Mouse (Mus musculus) embryo, embryonic 9.5 days (tissue): ENCODE data around the gene Erbb2.

Experiments used
- DNase-seq: peaks from one replicate; pipeline ENCODE4 v3.0.0-alpha.2; 2017; ENCODE audit errors: extremely low spot score

The Erbb2 gene

DNA sequence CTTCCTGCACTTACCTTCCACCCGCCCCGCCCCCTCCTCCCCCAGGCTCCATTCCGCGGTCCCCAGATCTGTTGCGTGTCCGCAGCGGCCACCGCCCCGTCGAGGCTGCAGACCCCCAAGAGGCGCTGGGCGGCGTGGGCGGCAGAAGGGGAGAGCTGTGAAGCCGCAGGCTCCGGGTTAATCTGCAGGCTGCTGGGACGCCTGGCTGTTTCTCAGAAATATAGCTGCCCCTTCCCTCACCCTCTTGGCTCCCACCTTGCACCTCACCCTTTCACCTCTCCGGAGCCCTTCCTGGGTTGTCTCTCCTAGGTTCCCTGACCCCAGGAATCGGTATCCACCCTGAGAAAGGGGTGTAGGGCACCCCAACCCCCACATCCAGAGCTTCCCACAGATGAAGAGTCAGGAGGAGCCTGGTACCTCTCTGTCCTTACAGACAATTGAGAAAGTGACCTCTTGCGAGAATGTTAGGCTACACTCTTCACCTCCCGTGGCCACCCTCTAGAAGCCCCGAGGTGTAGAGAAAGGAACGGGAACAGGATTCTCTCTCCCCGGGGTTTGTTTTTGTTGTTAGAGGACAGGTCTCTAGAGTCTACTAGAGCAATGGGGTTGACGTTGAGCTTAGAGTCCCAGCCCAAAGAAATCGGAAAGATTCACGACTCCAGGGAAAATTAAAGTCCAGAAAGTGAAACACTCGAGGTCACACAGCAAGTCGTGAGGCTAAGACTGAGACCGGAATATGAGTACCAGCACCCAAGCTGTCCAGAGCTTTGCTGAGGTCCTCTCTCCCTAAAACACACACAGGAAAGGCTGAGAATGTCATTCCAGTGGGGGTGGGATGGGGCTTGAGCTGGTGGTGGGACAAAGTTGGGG lies 46.1 kb downstream of the Erbb2 start:
- no peak for DNase-seq

DNA sequence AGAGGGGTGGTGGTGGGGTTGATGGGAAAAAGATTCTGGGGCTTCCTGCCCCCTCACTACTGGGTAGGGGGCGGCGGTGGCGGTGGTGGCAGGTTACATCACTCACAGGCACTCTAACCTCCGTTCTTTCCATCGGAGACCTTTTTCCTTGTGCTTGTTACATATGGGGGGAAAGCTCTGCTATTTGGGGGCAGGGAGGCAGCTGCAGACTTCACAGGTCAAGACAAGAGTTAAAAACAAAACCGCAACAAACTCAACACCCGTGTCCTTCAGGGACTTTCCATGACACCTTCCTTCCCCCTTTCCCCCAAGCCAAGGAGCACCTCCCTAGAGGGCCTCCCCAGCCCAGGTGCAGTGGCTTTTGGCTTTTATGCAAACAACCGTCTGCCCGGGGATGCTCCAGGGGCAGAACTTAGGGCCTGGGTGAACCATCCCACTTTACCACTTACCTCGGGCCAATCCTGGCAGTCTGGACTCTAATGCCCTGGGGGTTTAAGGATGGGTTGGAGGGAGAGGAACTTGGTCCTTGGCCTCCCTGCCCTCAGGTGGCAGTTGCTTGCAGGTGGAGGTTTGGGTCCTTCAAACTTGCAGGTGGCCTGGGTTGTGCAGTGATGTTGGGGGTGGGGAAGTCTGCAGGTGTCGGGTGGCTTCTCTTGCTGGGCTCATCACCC lies 46.9 kb downstream of the Erbb2 start:
- no peak for DNase-seq

DNA sequence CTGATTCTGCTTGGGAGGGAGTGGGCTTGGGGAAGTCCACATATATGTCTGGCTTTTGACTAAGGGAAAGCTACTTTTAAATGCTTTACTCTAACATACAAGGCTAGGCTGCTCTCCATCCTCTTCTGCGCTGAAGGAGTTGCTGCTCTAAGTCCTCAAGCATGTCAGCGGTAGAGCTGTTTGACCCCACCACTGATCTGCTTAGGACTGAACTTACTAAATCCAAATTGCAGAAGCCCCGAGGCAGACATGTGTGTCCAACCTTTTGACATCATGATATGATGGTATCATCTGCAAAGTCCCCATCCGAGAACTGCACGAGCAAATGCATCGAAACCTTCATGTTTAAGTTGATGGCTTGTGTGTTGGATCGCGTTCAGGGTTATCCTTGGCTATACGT lies 47.6 kb downstream of the Erbb2 start:
- DNase-seq, result no peak

DNA sequence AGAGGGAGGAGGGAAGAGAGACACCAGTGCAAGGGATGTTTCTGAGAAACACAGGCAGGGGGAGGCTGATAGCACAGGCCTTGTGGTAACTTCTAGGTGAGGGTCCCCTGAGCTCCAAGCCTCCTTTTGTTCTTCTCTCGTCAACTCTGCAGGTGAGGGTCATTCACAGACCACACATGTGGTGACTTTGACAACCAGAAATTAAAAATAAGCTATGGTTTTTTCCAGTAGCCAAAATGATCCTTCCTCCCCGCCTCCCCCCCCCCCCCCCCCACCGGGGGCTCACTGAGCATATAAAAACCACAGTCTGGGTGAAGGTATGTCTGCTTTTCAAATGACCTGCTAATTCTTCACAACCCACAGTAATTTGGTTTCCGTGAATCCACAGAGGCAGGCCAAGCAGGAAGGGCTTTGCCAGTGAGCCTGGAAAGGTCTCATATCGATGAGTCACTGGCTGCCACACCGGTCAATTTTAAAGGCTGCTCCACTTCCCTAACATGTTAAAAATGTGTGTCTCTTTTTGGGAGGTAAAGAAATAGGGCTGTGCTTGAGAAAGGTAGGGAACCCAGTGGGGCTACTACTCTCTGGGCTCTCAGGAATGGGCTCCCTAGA lies 48.9 kb downstream of the Erbb2 start:
- DNase-seq, result no peak

DNA sequence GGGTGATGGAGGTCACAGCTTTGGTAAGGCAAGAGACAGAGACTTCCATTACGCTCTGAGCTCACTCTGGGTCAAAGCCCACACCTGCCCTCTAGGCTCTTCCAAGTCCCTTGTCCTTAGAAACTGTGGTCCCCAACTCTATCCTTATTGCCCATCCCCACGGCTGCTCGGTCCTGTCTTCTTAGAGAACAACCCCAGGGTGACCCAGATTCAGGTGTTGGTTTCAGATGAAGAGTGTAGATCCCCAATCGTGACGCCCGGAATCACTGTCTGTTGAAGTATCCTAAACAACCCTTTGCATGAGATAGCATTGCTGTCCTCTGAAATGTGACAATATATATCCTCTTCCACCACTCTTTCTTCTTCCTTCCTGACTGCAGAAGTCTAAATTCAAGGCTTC lies 50.0 kb downstream of the Erbb2 start:
- no peak for DNase-seq

DNA sequence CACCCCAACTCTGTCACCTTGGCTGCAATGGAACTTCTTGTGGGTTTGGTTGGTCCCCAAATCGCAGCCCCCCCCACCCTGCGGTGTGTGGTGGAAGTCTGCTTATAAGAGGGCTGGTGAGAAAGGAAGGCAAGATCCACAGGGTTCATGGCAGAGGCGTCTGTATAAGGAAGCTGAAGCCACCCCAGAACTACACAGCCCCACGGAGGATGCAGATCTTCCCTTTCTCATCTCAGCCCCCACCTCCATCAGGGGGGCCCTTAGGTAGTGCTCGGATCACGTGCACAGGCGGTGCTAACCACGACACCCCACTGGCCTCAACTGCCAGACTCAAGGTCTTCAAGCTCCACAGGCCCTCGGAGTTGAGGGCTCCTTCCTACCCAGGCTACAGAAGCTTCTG lies 51.6 kb downstream of the Erbb2 start:
- DNase-seq, result no peak

DNA sequence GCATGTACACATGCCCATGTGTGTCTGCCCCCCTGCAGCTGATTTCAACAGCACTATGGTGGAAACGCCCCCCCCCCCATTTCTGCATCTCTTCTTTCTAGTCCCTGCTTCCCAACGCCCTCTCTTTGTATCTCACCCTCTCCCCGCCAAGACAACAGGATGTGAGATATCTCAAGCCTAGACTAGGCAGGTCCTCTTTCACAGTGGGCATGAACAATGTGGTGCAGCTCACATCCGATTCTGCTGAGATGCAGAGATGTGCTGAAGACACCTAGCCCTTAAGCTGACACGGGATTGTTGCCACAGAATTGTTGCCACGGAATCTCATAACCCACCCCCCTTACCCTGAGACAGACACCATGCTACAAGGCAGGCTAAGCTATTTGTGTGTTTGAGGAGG lies 52.2 kb downstream of the Erbb2 start:
- no peak for DNase-seq

DNA sequence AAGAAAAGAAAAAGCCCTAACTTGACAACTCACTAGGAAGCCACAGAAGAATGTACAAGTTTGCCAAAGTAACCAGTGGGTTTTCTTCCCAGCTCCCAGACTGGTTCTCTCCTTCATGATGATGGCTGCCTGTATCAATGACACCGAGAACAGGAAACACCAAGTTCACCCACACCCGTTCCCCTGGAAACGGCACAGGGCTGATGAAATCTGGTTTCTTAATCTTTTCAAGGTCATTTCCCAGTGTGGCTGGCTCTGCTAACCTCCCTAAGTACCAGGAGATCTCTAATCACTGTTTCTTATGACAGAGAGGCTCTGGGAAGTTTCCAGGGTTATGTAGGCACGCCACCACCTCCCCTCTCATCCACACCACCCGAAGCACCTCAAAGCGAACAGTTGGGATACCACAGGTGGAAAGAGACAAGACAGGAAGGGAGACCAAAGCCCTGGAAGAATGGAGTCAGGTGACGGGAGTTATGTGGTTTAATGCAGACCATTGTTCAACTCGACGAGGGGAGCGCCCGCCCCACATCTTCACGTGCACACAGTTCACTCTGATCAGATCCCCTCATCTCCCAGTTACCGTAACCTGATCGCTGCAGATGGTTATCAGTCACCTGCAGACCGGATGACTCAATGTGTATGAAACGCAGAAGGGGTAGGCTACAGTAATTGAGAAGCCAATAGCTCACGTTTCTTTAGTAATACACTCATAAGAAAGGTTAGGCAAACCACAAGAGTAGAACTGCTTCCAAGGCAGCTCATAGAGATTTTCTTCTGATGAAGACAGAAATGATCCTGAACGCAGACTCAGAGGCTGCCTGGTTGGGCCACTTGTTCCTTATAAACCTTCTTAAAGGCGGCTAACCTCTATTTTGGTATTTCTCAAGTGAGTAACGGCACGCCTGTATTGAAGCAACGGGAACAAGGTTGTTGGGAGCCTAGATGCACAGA lies 57.8 kb downstream of the Erbb2 start:
- no peak for DNase-seq

DNA sequence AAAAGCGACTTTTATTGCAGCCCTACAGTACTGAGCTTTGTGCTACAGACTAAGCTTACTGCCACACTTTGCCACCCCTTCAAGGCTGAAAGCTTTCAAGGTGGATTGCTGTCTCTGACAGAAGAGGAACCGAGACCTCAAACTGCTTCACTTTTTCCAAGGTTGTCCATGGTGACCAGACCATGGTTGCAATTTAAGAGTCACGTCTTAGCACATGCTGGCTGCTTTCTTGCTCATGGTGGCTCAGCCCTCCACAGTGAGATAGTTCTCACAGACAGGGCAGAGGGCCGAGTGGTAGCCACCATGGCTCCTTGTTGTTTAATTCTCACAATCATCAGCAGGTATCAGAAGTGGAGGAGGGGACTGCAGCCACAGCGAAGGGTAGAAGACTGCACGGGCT lies 58.5 kb downstream of the Erbb2 start:
- no peak for DNase-seq

DNA sequence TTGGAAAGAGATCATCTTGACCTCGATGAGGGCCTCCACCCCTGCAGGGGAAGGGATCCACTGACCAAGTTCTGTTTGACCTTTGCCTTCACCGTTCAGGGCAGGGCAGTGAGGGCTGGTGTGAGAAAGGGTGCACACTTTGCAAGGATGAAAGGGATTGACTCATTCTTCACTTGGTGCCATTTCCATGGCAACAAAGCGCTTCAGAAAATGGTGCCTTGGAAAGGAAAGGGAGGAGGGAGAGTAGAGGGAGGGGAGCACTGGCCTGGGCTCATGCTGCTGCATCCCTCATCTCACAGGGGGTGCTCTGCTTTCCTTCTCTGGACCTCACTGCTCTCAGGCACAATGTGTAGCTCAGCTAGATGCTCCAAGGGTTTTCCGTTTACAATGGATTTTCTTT lies 60.4 kb downstream of the Erbb2 start:
- DNase-seq, result no peak

DNA sequence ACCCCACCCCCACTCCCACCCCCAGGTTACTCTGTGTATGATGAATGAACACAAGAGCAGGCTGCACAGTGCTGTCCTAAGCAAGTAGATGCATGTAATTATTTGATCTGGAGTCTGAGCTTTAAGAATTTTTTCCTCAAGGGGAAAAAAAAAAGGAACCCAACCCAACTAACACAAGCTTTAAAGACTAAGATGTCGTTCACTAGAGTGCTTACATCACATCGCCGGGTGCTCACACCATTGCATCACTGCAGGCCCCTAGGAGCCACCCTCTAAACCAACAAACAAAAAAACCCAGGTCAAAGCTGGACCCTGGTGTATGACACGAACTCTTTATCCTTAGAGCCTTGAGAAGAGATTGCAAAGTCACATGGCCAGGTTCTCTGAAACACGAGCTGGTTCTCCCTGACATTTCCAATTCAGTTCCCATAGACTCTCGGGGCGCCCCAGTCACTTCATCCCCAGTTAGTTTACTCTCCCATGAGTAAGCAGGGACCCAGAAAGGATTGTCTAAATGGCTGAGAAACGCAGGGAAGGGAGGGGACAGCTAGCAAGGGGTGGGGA lies 61.7 kb downstream of the Erbb2 start:
- DNase-seq, result no peak

DNA sequence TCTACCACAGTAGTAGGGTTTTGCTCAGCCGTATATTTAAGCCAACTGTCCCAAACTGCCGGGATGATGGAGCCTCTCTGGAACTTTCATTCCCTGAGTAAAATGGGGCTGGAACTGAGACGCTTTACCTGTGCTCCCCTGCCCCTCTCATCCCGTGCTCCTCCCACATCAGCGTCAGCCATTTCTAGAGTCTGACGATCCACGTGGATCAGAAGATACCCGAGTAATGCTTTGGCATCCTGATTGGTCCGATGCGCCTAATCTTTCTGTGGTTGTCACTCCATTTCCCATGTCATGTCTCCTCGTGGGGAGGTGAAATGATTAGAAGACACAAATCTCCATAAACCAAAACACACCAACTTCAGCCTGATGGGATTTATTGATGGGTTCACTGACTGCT lies 62.7 kb downstream of the Erbb2 start:
- DNase-seq, result no peak

DNA sequence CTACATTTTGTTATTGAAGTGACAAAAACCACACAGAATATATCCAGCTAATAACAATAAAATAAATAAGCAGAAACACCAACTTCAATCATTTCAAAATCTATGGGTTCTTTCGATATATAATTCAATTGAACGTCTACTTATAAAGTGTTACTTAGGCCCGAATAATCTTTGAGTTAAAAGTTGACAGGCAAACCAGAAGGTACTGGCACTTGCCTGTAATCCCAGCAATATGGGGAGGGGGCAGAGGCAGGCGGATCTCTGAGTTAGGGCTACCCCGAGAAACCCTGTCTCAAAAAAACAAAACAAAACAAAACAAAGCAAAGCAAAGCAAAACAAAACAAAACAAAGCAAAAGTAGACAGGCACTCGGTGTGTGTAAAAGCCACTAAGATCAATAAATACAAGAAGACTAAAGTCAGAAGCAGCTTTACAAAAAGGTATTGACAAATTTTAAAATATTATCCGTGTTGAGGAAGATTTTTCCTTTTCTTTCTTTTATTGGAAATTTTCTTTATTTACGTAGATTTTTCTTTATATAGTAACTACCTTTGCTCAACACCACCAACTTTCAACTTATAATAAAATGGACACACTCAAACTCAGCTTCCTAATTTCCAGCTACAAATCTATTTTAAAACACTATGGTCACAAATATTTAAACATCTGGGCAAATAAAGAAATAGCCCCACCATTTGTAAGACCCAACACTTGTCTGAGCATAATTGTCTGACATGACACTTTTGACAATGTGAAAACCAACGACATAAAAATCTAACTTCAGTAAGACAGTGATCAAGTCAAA lies 63.6 kb downstream of the Erbb2 start:
- no peak for DNase-seq

DNA sequence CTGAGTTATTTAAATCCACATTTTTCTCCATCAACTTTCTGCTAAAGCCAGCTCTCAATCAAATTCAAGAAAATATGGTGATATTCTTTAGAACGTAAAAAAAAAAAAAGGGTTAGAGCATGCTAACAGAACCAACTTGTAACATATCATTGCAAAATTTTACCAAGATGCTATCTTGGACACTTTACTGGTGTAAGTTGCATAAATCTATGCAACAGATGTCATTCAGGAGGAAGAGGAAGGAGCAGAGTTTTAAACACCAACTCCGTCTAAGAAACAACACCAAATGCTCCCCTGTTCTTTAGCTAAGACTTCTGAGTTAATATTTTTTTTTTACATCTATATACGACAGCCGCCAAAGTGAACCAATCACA lies 64.2 kb downstream of the Erbb2 start:
- DNase-seq, result no peak

DNA sequence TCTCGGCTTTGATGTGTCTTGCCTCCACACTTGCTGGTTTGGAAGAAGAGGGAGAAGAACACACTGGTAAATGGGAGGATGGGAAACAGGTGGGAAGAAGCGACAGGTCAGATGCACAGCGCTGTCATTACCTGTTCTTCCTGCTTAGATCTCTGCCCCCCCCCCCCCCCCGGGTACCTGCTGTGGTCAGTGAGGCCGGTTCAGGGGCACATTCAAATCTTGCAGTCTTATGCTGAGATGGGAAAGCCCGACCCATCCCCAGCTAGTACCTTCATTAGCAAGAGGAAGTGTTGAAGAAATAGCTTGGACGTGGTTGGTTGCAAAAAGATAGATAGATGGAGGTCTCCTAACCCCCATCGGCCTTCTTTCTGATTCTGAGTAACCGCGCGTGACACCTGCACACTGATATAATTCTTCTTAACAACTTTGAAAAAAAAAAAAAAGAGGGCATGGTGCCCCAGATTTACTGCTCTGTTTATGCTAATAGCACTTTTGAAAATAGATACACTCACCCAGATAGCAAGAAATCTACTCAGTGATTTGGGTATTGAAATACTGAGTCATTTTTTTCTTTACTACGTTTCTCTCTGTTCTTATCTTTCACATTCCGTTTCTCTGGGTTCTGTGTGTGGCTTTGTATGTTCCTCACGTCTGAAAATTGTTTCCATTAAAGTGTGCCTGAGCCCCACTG lies 64.9 kb downstream of the Erbb2 start:
- no peak for DNase-seq

DNA sequence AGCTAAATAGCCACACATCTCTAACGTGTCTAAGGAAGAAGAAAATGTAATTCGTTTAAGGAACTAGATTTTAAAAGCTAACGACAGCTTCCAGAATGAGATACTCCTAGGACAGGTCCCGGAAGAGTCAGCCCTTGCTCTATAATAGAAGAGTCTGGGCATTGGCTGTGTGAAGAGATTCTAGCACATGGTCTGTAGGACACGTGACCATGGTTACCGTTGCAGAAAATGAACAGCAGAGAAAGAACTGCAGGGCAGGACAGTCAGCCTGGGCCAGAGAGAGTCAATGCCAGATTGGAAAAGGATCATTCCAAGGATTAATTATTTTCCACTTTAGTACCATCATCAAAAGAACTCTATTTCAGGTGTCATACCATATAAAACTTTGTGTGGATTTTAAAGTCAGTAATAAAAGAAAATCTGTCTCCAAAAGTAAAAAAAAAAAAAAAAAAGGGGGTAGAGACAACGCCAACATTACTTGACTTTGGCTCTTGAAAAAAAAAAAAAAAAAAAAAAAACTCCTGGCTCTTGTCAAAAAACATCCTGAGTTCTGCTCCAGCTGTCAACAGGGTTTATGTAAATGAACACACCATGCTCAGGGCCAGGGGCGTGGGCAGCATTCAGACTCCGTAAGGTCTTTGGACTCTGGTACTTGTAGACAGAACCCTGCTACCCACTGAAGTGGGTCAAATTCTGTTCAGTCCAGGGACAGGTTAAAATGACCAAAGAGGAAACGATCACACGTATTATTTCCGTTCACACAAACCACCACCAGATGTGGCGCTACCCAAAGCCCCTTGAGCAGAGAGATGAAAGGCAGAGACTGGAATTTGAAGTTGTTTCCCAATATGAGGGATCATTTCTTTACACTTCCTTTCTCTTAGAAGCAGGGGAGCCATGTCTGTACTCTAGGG lies 67.0 kb downstream of the Erbb2 start:
- DNase-seq, result no peak

DNA sequence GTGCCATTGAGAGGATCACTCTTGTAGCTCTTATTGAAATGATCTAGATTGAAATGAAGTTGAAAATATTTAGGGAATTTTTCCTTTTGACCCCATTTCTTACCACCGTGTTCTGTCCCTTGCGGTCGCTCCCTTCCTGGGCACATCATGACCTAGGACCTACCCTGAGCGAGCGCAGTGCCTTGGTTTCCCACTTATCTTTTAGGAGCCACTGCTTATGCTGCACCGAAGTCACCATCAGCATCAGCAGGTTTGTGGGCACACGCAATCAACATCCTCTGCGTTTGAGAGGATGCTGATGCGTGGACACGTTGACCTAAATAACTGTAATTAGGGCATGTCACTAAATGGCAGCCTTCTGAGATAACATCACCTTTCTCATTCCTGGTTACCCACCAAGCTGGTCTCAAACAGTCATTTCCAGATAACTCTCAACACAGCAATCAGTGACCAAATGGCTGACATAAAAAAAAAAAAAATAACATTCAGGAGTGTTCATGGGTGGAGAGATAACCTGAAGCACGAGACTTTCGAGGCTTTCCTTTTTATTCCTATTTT lies 67.7 kb downstream of the Erbb2 start:
- no peak for DNase-seq

DNA sequence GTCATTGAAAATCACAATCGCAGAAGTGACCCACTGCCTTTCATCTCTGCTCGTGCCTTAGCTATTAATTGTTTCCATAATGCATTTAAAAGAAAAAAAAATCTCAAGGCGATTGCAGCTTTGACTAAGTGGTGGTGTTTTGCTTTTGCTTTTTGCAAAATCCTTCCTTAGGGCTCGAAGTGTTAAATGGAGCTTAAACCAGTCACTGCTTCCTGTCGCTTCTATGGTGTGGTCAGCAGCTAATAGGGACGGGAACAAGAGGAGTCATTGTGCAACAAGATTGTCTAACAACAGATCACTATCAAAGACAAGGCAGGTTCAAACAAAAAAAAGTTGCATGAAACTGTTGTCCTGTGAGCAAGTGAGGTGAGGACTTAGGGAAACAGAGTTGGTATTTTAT lies 69.0 kb downstream of the Erbb2 start:
- no peak for DNase-seq

DNA sequence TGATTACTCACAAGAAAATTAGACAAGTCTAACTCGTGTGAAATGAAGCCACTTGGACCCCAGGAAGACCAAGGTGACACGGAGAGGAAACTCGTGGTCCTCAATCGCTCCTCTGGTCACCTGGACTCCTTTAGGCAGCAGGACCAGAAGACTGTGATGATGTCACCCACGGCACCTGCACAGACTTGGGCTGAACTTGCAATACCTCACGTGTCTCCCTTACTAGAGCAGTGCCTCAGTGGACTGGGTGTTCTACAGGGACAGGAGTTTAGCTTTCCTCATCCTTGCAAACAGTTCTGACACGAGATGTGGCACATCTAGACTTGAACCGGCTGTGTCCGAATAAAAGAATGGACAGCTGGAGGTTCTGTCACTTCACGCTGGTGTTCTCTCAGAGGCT lies 69.8 kb downstream of the Erbb2 start:
- no peak for DNase-seq
